In the genomic region with DNA sequence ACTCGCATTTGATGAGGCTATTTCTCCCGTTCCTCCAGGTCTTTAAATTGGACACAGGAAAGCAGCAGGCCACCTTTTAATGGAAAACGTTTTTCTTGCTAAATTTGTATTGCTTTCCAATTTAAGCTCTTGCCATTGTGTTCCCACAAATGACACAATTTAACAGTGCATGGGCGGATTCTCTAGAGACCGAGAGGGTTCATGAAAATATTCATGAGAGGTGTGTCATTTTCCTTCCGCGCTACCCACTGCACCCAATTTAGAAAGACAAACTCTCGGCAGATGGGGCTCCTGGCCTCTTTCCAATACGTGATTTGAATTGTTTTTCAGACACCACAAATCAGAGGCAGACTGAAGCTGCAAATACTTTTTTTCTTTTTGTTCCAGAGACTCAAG, we compare ENCODE assay signal across 10 mouse cellular contexts.
A peak's percentile ranks its signal among the peaks of the same experiment; 100 is the strongest.
DNase-seq lines count a peak whose midpoint lies in the region; ATAC-seq lines count a peak whose summit lies in the region.
"Had no signal": no experiment of that assay in that cellular context is flagged by ENCODE, and none has a peak within 500 bp of the region (broad histone marks: within the 10 kb centered on the region; RNA-seq: fewer than 3 reads in every experiment).

No protein-coding gene starts in this region.

- no peaks in the 10 kb centered on the region for H3K9me3 ChIP-seq in hindbrain, embryonic 11.5 days (ENCODE audit: control insufficient read depth, low read length)
- H3K9me3 ChIP-seq: lung, embryonic 15.5 days had no signal

- no peak overlapping the region for H3K4me3 ChIP-seq in hindbrain, embryonic 11.5 days (ENCODE audit: low read depth, low read length)
- H3K4me3 ChIP-seq: lung, embryonic 15.5 days had no signal

- H3K27me3 ChIP-seq in hindbrain, embryonic 11.5 days (ENCODE audit: control insufficient read depth, insufficient read depth, low read length): no peaks in the 10 kb centered on the region
- H3K27me3 ChIP-seq: lung, embryonic 15.5 days; Patski had no signal

- peak; percentile 64 for ATAC-seq in hindbrain, embryonic 11.5 days (ENCODE audit: low FRiP score)
- ATAC-seq: Patski had no signal

- intact Hi-C loops in left cerebral cortex, postnatal 10 days (cut with DNase I): no loop called here
- intact Hi-C loops in heart, postnatal 10 days (cut with DNase I): no loop called here

- H3K9ac ChIP-seq in hindbrain, embryonic 11.5 days (ENCODE audit: low read depth, low read length): no peak overlapping the region
- H3K9ac ChIP-seq: lung, embryonic 15.5 days had no signal

- peak overlapping the region; percentile 92 for H3K27ac ChIP-seq in hindbrain, embryonic 11.5 days (ENCODE audit: low read depth, low read length)
- H3K27ac ChIP-seq: lung, embryonic 15.5 days had no signal

- WGBS in hindbrain, embryonic 11.5 days: 57% methylated on average over 9 of the region's 9 CpGs

- H3K36me3 ChIP-seq in hindbrain, embryonic 11.5 days (ENCODE audit: control insufficient read depth, insufficient read depth, low read length): no peaks in the 10 kb centered on the region
- H3K36me3 ChIP-seq: lung, embryonic 15.5 days had no signal

- H3K4me1 ChIP-seq in hindbrain, embryonic 11.5 days (replicated peaks; ENCODE audit: control insufficient read depth, insufficient read depth, low read length): peaks cover 5% of the 10 kb centered on the region; the same call in 1 of the 2 replicates
- H3K4me1 ChIP-seq: lung, embryonic 15.5 days had no signal

- DNase-seq in cerebellum, postnatal 36 days: peak; percentile 39 to 54
- DNase-seq in hindbrain, embryonic 11.5 days (ENCODE audit: low spot score): peak; percentile 47
- peak; percentile 54 to 87 for DNase-seq in left cerebral cortex, postnatal 10 days (ENCODE audit: extremely low spot score in 1 of 2, low spot score in 2 of 2)
- peak; percentile 90 to 92 for DNase-seq in right cerebral cortex, adult 2 months (ENCODE audit: low spot score in 2 of 2)
- no peak for DNase-seq in urinary bladder, postnatal 4 days (ENCODE audit: low spot score in 2 of 2)
- no peak for DNase-seq in heart, postnatal 10 days
- no peak for DNase-seq in adrenal gland, postnatal 4 days (ENCODE audit: low spot score in 2 of 2)
- DNase-seq in heart, adult 18-20 months: no peak

- peak overlapping the region; percentile 19; the same call in 1 of the 2 replicates for H3K4me2 ChIP-seq in hindbrain, embryonic 11.5 days (replicated peaks; ENCODE audit: low read depth, low read length)
- H3K4me2 ChIP-seq: lung, embryonic 15.5 days had no signal

Comparison
In these comparisons a context has a peak if more than half of its experiments do, and no peak if none do; other contexts are left out.
1. DNase-seq: peak in cerebellum, postnatal 36 days (2 of 2), hindbrain, embryonic 11.5 days (single experiment), left cerebral cortex, postnatal 10 days (2 of 2) and right cerebral cortex, adult 2 months (2 of 2); none in urinary bladder, postnatal 4 days (0 of 2), heart, postnatal 10 days (0 of 2), adrenal gland, postnatal 4 days (0 of 2) and heart, adult 18-20 months (0 of 2).